Mouse (Mus musculus): Measurements from ENCODE around the gene 2310039H08Rik.

DNA sequence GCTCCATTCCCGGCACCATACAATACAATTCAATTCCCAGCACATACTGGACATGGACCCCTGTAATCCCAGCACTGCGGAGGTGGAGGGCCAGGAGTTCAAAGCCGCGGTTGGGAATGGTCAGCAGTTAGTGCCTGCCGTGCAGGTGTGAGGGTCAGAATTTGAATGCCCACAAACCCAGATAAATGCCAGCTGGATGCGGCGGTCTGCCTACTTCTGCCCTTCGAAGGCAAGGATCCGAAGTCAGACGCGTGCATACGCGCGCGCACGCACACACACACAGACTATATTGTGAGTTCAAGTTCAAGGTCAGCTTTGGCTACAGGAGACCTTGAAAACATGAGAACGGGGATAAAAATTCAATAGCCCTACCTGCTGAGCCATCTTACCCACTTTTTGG is 819 bp upstream of the 2310039H08Rik start:
- TF ChIP-seq POLR2A (IDR thresholded peaks at IDR 0.05; ENCODE audit: insufficient read depth, low read depth, low read length) (no peak), CTCF (IDR thresholded peaks at IDR 0.05) (no peak), EP300 (IDR thresholded peaks at IDR 0.05; ENCODE audit: insufficient read depth, low read depth, low read length) (no peak)

Data from heart, adult 2 months (tissue).